Mouse (Mus musculus): ENCODE measurements around the gene Wbp1. TPM values are rescaled to one million over a fixed set of nuclear protein-coding genes. Genes with fewer than 3 reads are reported as not detected.

The Wbp1 gene
- polyA plus RNA-seq, 1 experiment from 2014 or later: 91.5 TPM

DNA sequence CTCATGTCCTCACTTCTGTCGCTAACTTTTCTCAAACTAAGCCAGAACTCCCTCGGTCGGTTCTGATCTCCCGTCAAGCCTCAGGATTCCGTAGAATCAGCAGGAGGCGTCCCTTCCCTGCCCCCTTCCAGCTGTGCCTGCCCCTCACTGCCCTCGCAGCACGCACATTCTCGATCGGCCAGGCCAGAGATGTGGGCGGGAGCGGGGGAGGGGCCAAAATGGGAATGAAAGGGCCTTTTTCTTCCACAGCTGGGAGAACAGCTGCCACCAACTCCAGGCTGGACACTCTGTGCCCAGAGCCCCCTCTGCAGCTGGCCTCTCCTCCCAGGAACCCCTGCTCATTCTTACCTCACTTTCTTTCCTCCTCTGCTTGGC is 16.2 kb upstream of the Wbp1 start:
- peak overlapping the region; percentile 100 for H3K27ac ChIP-seq
- WGBS: 0% methylated on average over 12 of the region's 12 CpGs
- peak overlapping the region; percentile 67 for H3K9ac ChIP-seq
- no peaks in the 10 kb centered on the region for H3K36me3 ChIP-seq
- peak overlapping the region; percentile 87 for H3K4me2 ChIP-seq
- no peaks in the 10 kb centered on the region for H3K9me3 ChIP-seq
- peak overlapping the region; percentile 56 for H3K4me3 ChIP-seq (replicated peaks)
- H3K4me1 ChIP-seq: peaks cover 46% of the 10 kb centered on the region
- peak; percentile 77 for ATAC-seq (ENCODE audit: insufficient read depth, low FRiP score, low read depth)
- H3K27me3 ChIP-seq (replicated peaks): no peaks in the 10 kb centered on the region

- Histone ChIP-seq H3K4me2 (peak overlapping the region; percentile 87), H3K27me3 (replicated peaks) (no peaks in the 10 kb centered on the region), H3K4me1 (peaks cover 45% of the 10 kb centered on the region), H3K9ac (peak overlapping the region; percentile 67), H3K4me3 (replicated peaks) (peak overlapping the region; percentile 56), H3K9me3 (no peaks in the 10 kb centered on the region), H3K36me3 (no peaks in the 10 kb centered on the region), H3K27ac (peak overlapping the region; percentile 100)
- under 1% methylated on average over 26 of the region's 26 CpGs for WGBS
- peak; percentile 75 for ATAC-seq (ENCODE audit: insufficient read depth, low FRiP score, low read depth)
Observed at GRCm38 (mm10) chr6:83136881-83137575, 15.7 kb upstream of the Wbp1 start.

DNA sequence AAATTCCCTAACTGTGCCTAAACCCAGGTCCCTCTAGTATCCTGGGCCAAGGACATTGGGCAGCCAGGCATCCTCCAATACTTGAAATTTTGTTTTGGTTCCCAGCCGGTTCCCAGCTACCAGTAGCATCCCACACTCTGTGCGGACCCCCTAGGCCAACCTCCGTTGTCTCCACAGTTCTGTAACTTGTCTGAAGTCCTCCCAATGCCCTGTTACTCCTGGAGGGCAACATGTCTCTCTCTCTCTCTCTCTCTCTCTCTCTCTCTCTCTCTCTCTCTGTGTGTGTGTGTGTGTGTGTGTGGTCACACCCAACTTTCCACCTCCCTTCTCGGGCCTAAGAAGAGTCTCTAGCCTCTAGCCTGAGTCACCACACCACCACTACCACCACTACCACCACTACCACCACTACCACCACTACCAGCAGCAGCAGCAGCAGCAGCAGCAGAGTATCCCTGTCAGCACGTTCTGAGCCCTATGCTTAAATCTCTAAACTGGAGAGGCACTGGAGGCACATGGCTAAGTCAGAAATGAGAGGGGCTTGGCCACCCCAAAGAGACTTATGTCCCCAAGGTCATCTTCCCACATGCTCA is 15.0 kb upstream of the Wbp1 start:
- ATAC-seq (ENCODE audit: insufficient read depth, low FRiP score, low read depth): no peak
- peak overlapping the region; percentile 67 for H3K9ac ChIP-seq
- peak overlapping the region; percentile 56 for H3K4me3 ChIP-seq (replicated peaks)
- peak overlapping the region; percentile 87 for H3K4me2 ChIP-seq
- WGBS: 15% methylated on average over 5 of the region's 5 CpGs
- no peaks in the 10 kb centered on the region for H3K36me3 ChIP-seq
- no peaks in the 10 kb centered on the region for H3K27me3 ChIP-seq (replicated peaks)
- H3K27ac ChIP-seq: peak overlapping the region; percentile 100
- H3K9me3 ChIP-seq: no peaks in the 10 kb centered on the region
- H3K4me1 ChIP-seq: peaks cover 46% of the 10 kb centered on the region

DNA sequence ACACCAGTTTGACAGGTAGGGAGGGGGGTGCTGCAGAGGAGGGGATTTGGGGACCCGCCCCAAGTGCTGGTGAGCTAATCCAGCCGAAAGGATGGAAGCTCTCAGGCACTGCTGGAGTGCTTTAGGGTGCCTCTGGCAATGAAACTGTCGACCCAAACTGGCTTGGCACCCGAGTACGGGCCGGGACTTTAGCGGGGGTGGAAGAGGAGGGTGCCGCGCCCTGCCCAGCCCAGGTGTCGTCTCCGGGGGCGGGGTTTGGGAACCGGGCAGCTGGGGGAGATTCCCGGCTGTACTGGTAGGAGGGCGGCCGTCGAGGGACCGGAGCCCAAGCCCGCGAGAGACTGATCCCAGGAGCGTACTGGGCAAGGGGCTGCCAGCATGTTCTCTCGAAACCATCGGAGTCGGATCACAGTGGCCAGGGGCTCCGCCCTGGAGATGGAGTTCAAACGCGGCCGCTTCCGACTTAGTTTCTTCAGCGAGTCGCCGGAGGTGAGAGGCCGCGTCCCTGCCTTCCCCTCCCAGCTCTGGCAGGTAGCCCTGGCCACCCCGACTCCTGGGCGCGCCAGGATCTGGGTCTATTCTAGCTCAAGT is 14.3 kb upstream of the Wbp1 start:
- H3K9ac ChIP-seq: peak overlapping the region; percentile 67
- no peaks in the 10 kb centered on the region for H3K36me3 ChIP-seq
- 7% methylated on average over 37 of the region's 37 CpGs for WGBS
- no peaks in the 10 kb centered on the region for H3K9me3 ChIP-seq
- H3K4me1 ChIP-seq: peaks cover 53% of the 10 kb centered on the region
- no peak for ATAC-seq (ENCODE audit: insufficient read depth, low FRiP score, low read depth)
- H3K27me3 ChIP-seq (replicated peaks): no peaks in the 10 kb centered on the region
- H3K4me3 ChIP-seq (replicated peaks): peak overlapping the region; percentile 56
- peak overlapping the region; percentile 87 for H3K4me2 ChIP-seq
- peak overlapping the region; percentile 100 for H3K27ac ChIP-seq

GRCm38 (mm10) chr6:83134951-83135513 is 13.7 kb upstream of the Wbp1 start, which contains the start of gene Rtkn:
Gene Rtkn (plus strand): TSS chr6:83135463.
- peak within 1 kb of the TSS; percentile 56 for H3K4me3 ChIP-seq (replicated peaks)
- 59% methylated on average over 7 of the region's 7 CpGs for WGBS
- ATAC-seq (ENCODE audit: insufficient read depth, low FRiP score, low read depth): no peak
- no peaks in the 10 kb centered on the region for H3K36me3 ChIP-seq
- H3K4me2 ChIP-seq: peak within 1 kb of the TSS; percentile 87
- H3K27ac ChIP-seq: peak within 1 kb of the TSS; percentile 100
- H3K9ac ChIP-seq: peak within 1 kb of the TSS; percentile 67
- peaks cover 53% of the 10 kb centered on the region for H3K4me1 ChIP-seq
- no peaks in the 10 kb centered on the region for H3K27me3 ChIP-seq (replicated peaks)
- no peaks in the 10 kb centered on the region for H3K9me3 ChIP-seq

GRCm38 (mm10) chr6:83134226-83134625 is 12.9 kb upstream of the Wbp1 start:
- H3K4me3 ChIP-seq (replicated peaks): no peak overlapping the region
- no peak overlapping the region for H3K27ac ChIP-seq
- H3K4me1 ChIP-seq: peaks cover 50% of the 10 kb centered on the region
- H3K9ac ChIP-seq: no peak overlapping the region
- H3K27me3 ChIP-seq (replicated peaks): no peaks in the 10 kb centered on the region
- H3K9me3 ChIP-seq: no peaks in the 10 kb centered on the region
- no peak overlapping the region for H3K4me2 ChIP-seq
- 60% methylated on average over 3 of the region's 3 CpGs for WGBS
- no peak for ATAC-seq (ENCODE audit: insufficient read depth, low FRiP score, low read depth)
- no peaks in the 10 kb centered on the region for H3K36me3 ChIP-seq

GRCm38 (mm10) chr6:83132176-83132919 is 11.0 kb upstream of the Wbp1 start:
- WGBS: 71% methylated on average over 9 of the region's 9 CpGs
- no peak overlapping the region for H3K9ac ChIP-seq
- peak overlapping the region; percentile 82 for H3K27ac ChIP-seq
- peaks cover 33% of the 10 kb centered on the region for H3K4me1 ChIP-seq
- no peak overlapping the region for H3K4me2 ChIP-seq
- no peaks in the 10 kb centered on the region for H3K9me3 ChIP-seq
- no peak for ATAC-seq (ENCODE audit: insufficient read depth, low FRiP score, low read depth)
- H3K27me3 ChIP-seq (replicated peaks): no peaks in the 10 kb centered on the region
- no peaks in the 10 kb centered on the region for H3K36me3 ChIP-seq
- no peak overlapping the region for H3K4me3 ChIP-seq (replicated peaks)

DNA sequence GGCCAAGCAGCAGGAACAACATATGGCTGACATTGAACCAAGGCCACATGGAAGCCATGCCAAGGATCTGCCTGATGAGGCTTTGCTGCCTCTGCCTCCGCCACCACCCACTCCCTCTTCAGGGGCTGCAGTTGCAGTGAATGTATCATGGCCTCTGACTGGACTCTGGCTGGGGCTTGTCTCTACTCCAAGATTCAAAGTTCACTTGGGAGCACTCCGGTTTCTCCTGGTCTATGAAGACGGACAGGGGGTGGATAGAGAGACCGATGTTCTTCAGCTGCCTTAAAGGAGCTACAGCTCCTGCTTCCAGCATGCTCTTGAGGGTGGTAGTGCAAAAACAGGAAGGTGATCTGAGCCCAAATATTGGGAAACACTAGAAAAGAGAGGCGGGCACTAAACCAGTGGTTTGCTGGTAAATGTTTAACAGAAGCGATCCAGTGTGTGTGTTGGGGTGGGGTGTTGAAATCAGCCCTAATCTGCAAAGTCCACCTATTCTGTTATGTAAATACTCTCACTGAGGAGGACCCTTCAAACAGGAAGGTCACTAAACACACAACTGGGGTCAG is 10.2 kb upstream of the Wbp1 start:
- WGBS: 46% methylated on average over 6 of the region's 6 CpGs
- 0 out of 2 replicates have a peak overlapping the region, but pooled peaks have one; percentile 6 for H3K4me2 ChIP-seq
- no peak overlapping the region for H3K9ac ChIP-seq

GRCm38 (mm10) chr6:83127419-83127818 is 6.1 kb upstream of the Wbp1 start:
- Histone ChIP-seq H3K27me3 (replicated peaks) (no peaks in the 10 kb centered on the region), H3K36me3 (no peaks in the 10 kb centered on the region), H3K4me2 (no peak overlapping the region), H3K4me3 (replicated peaks) (no peak overlapping the region), H3K27ac (no peak overlapping the region), H3K4me1 (peaks cover 33% of the 10 kb centered on the region), H3K9ac (no peak overlapping the region), H3K9me3 (no peaks in the 10 kb centered on the region)
- no peak for ATAC-seq (ENCODE audit: insufficient read depth, low FRiP score, low read depth)
- WGBS: 93% methylated on average over 5 of the region's 5 CpGs

More for the DNA sequence above, 10.2 kb upstream of the Wbp1 start:
- Histone ChIP-seq H3K4me3 (replicated peaks) (no peak overlapping the region), H3K27me3 (replicated peaks) (no peaks in the 10 kb centered on the region), H3K4me1 (peaks cover 33% of the 10 kb centered on the region), H3K27ac (peak overlapping the region; percentile 82), H3K9me3 (no peaks in the 10 kb centered on the region), H3K36me3 (no peaks in the 10 kb centered on the region)
- ATAC-seq (ENCODE audit: insufficient read depth, low FRiP score, low read depth): peak; percentile 69

- WGBS: 22% methylated on average over 5 of the region's 5 CpGs
- H3K36me3 ChIP-seq: no peaks in the 10 kb centered on the region
- peak within 1 kb of the TSS; percentile 60 for H3K9ac ChIP-seq
- peak within 1 kb of the TSS; percentile 89 for H3K4me2 ChIP-seq
- peak within 1 kb of the TSS; percentile 71 for H3K4me3 ChIP-seq (replicated peaks)
- no peaks in the 10 kb centered on the region for H3K27me3 ChIP-seq (replicated peaks)
- peak within 1 kb of the TSS; percentile 75 for H3K27ac ChIP-seq
- no peak for ATAC-seq (ENCODE audit: insufficient read depth, low FRiP score, low read depth)
- H3K4me1 ChIP-seq: peaks cover 28% of the 10 kb centered on the region
- no peaks in the 10 kb centered on the region for H3K9me3 ChIP-seq
Observed at GRCm38 (mm10) chr6:83125331-83125730, 4.0 kb upstream of the Wbp1 start, which contains the start of gene Ino80b. Gene Ino80b (minus strand): TSS chr6:83125431.

DNA sequence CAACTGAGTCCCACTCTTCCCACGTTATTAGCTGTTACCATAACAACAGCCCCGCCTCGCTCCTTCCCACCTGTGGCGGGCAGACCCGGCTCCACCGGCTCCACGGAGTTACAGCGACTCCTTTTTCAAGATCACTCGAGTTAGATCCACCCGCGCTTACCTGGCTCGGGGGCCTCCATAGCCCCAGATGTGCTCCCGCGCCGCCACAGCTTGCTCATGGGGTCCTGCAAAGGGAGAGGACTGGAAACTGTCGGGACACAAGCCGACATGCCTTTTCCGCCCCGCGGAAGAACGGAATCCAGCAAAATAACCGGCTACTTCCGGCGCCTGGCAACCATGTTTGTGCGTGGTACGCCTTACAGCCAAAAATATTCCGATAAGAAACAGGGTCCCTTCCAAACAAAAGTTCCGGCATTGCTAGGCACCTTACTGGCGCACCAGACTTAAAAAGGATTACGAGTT is 3.5 kb upstream of the Wbp1 start:
- H3K9ac ChIP-seq: peak overlapping the region; percentile 60
- H3K9me3 ChIP-seq: no peaks in the 10 kb centered on the region
- ATAC-seq (ENCODE audit: insufficient read depth, low FRiP score, low read depth): 0 out of 2 replicates have a peak, but pooled peaks have one; percentile 3
- H3K4me2 ChIP-seq: peak overlapping the region; percentile 89
- no peaks in the 10 kb centered on the region for H3K27me3 ChIP-seq (replicated peaks)
- H3K4me3 ChIP-seq (replicated peaks): peak overlapping the region; percentile 71
- peaks cover 32% of the 10 kb centered on the region for H3K4me1 ChIP-seq
- under 1% methylated on average over 30 of the region's 30 CpGs for WGBS
- H3K36me3 ChIP-seq: no peaks in the 10 kb centered on the region; the same call in 1 of the 2 replicates
- H3K27ac ChIP-seq: peak overlapping the region; percentile 75

All from stomach, embryonic 15.5 days (tissue).